Mouse (Mus musculus) embryonic facial prominence, embryonic 14.5 days (tissue): ENCODE data around the gene Slc39a9. TPM values are rescaled to one million over a fixed set of nuclear protein-coding genes. Genes with fewer than 3 reads are reported as not detected.

Source experiments
- ATAC-seq: fragments of 200-750 bp; cut with Nextera tagmentation; 2 replicates; pipeline ENCODE4 v1.8.0; 2017; ENCODE audit warnings: low read depth, moderate number of reproducible peaks, moderate TSS enrichment
- DNase-seq: peaks from one replicate; pipeline ENCODE4 v3.0.0-alpha.2; 2015; ENCODE audit warnings: low spot score
- H3K27ac ChIP-seq: fragments of 300-500 bp; sonication (generic); replicated peaks from 2 replicates; pipeline ENCODE4 v1.5.1; 2014; ENCODE audit warnings: low read depth, mild to moderate bottlenecking, low read length, moderate library complexity
- H3K27me3 ChIP-seq: fragments of 300-500 bp; sonication (generic); replicated peaks from 2 replicates; pipeline ENCODE4 v1.6.1; 2014; ENCODE audit warnings: low read length; ENCODE audit not compliant: control insufficient read depth, insufficient read depth
- H3K36me3 ChIP-seq: fragments of 300-500 bp; sonication (generic); 2 replicates; pipeline ENCODE4 v1.6.1; 2014; ENCODE audit warnings: low read length, mixed read lengths; ENCODE audit not compliant: control insufficient read depth, insufficient read depth
- H3K4me1 ChIP-seq: fragments of 300-500 bp; sonication (generic); 2 replicates; pipeline ENCODE4 v1.6.1; 2014; ENCODE audit warnings: antibody characterized with exemption, low read length; ENCODE audit not compliant: control insufficient read depth, insufficient read depth
- H3K4me2 ChIP-seq: fragments of 300-500 bp; sonication (generic); 2 replicates; pipeline ENCODE4 v1.6.1; 2014; ENCODE audit warnings: low read depth, mild to moderate bottlenecking, low read length, moderate library complexity, mixed read lengths
- H3K4me3 ChIP-seq: fragments of 300-500 bp; sonication (generic); 2 replicates; pipeline ENCODE4 v1.5.1; 2014; ENCODE audit warnings: low read depth, mild to moderate bottlenecking, low read length
- H3K9ac ChIP-seq: fragments of 300-500 bp; sonication (generic); 2 replicates; pipeline ENCODE4 v1.6.1; 2014; ENCODE audit warnings: low read depth, mild to moderate bottlenecking, low read length, moderate library complexity, mixed read lengths
- H3K9me3 ChIP-seq: fragments of 300-500 bp; sonication (generic); 2 replicates; pipeline ENCODE4 v1.6.1; 2016; ENCODE audit warnings: low read length; ENCODE audit not compliant: control insufficient read depth
- WGBS: fragments of 180-500 bp; shearing (Covaris S2); extraction: QIAGEN DNeasy Blood & Tissue Kit; methylation state at CpG from one replicate; pipeline ENCODE4 v1.1.7; 2014; 5-methylcytosine and 5-hydroxymethylcytosine counted together
- polyA plus RNA-seq: library from polyadenylated mRNA; unstranded; fragments of >200 nt; fragmentation: Nextera tagmentation; extraction: Ambion mirVana; gene quantifications from 2 replicates; pipeline ENCODE4 v1.2.1, GENCODE M21; 2014

The Slc39a9 gene
- polyA plus RNA-seq, 1 experiment from 2014 or later: 26.7 TPM

GRCm38 (mm10) chr12:80730567-80730966 is 86.9 kb downstream of the Slc39a9 start:
- peak; percentile 92 for ATAC-seq
- peak; percentile 87 for DNase-seq
- H3K9ac ChIP-seq: no peak overlapping the region
- H3K27me3 ChIP-seq: no peaks in the 10 kb centered on the region
- no peaks in the 10 kb centered on the region for H3K4me1 ChIP-seq
- no peak overlapping the region for H3K27ac ChIP-seq
- no peak overlapping the region for H3K4me3 ChIP-seq
- H3K9me3 ChIP-seq: peaks cover 4% of the 10 kb centered on the region; the same call in 1 of the 2 replicates
- H3K36me3 ChIP-seq: no peaks in the 10 kb centered on the region
- WGBS: 7% methylated on average over 9 of the region's 9 CpGs
- H3K4me2 ChIP-seq: peak overlapping the region; percentile 19; the same call in 1 of the 2 replicates

Other genes starting within 250 kb of the Slc39a9 start
- gene Dcaf5, start 207.3 kb upstream of the Slc39a9 start, polyA plus RNA-seq: 12.3 and 15.1 TPM in 2 replicates
- 21.6 and 22.3 TPM in 2 replicates for gene Exd2, start 180.8 kb upstream of the Slc39a9 start, polyA plus RNA-seq
- gene Galnt16, start 125.6 kb upstream of the Slc39a9 start, polyA plus RNA-seq: 13.1 and 14.3 TPM in 2 replicates
- gene Erh, start 458 bp downstream of the Slc39a9 start, polyA plus RNA-seq: 209 and 259 TPM in 2 replicates
- gene Plekhd1, start 48.7 kb downstream of the Slc39a9 start, polyA plus RNA-seq: 1.2 and 1.4 TPM in 2 replicates
- 0.14 and 0.24 TPM in 2 replicates for gene Ccdc177, start 116.8 kb downstream of the Slc39a9 start, polyA plus RNA-seq
- gene Susd6, start 146.6 kb downstream of the Slc39a9 start, polyA plus RNA-seq: 20.6 and 21.0 TPM in 2 replicates